Mouse (Mus musculus) mouse embryonic stem cell (cell line): ENCODE data around the gene Mrps10.

Source experiments
- in situ Hi-C, 2 experiments: fragments of 300-500 bp; cut with MboI; formaldehyde crosslinking; loops; 1 replicate in 1 of 2; 3 replicates in 1 of 2; pipeline ENCODE4 v1.14.3; 2019 to 2020; ENCODE audit warnings: low sequenced_read_pairs in 2 of 2, low pct_unique_long_range_greater_than_20kb in 1 of 2, mixed read lengths in 1 of 2; ENCODE audit not compliant: unreplicated experiment in 1 of 2

Gene Mrps10

GRCm38 (mm10) chr17:47424186-47424585 lies 55.5 kb downstream of the Mrps10 start:
- in situ Hi-C loops: no loop called here

GRCm38 (mm10) chr17:47427316-47427715 lies 58.6 kb downstream of the Mrps10 start:
- in situ Hi-C loops: no loop called here

GRCm38 (mm10) chr17:47428831-47429304 lies 60.2 kb downstream of the Mrps10 start:
- in situ Hi-C loops: no loop called here

GRCm38 (mm10) chr17:47430815-47431214 lies 62.1 kb downstream of the Mrps10 start:
- in situ Hi-C loops: no loop called here
